Mouse (Mus musculus): ENCODE data around the gene Sod1.

The Sod1 gene

GRCm38 (mm10) chr16:90220026-90220891, at the start of gene Sod1:
Gene Sod1 (plus strand): TSS chr16:90220754.
- in situ Hi-C loops (cut with MboI, MseI), result no loop called here

GRCm38 (mm10) chr16:90171416-90171815, 49.1 kb upstream of the Sod1 start:
- in situ Hi-C loops (cut with MboI, MseI), result no loop called here

- in situ Hi-C loops (cut with MboI, MseI), result no loop called here
Measured at GRCm38 (mm10) chr16:90176472-90176871, 44.1 kb upstream of the Sod1 start.

DNA sequence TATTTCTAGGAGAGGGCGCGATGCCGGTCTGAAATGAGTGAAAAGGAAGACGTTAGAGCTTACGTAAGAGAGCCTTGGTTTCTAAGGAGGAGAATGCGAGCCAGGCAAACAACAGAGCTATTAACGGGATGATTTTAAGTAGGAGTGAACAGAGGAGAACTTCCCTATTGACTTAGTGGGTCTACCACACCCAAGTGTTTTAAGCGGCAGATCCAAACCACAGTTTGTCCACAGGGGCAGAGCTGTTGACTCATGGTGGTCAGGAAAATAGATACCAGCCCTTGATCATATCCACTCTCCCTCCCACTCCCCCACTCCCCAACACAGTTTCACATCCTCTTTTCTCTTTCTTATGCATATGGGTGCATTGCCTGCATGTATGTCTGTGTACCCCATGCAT, 43.1 kb upstream of the Sod1 start:
- in situ Hi-C loops (cut with MboI, MseI), result no loop called here

DNA sequence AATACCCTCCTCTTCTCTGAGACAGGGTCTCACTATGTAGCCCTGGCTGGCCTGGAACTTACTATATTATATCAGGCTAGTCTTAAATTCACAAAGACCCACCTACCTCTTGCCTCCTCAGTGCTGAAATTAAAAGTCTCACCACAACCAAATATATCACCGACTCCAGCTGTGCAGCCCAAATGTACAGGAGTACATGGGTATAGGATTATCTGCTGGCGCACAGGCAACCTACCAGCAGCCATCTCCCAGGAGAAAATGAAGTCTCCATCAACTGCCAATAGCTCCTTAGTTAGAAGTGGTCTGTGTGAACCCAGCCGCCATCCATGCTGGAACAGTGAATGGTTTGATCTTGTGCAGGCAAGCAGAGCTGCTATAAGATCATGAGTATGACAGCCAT, 42.1 kb upstream of the Sod1 start:
- in situ Hi-C loops (cut with MboI, MseI), result no loop called here

DNA sequence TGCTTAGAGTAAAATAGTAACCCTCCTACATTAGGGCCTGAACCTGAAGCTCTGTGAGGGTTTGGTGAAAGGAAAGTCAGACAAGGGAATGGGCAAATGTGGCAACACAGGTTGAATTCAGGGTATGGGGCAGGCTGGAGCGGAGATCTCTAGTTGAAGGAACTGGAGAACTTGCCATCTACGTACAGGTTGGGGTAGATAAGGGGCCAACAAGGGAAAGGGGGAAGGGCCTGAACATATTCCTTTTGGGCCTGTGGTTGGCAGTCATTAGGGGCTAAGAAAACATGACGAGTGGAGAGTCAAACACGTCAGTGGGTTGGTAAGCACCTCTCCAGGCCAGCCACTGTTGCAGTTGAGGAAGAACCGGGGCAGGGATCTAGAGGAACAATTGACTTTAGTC, 40.7 kb upstream of the Sod1 start:
- in situ Hi-C loops (cut with MboI, MseI), result loop anchor here (5.0 kb wide), 1 partner anchor 408 kb away; no protein-coding TSS in a partner anchor

GRCm38 (mm10) chr16:90180975-90181374, 39.6 kb upstream of the Sod1 start:
- in situ Hi-C loops (cut with MboI, MseI), result loop anchor here (5.0 kb wide), 1 partner anchor 409 kb away; no protein-coding TSS in a partner anchor

GRCm38 (mm10) chr16:90181673-90182072, 38.9 kb upstream of the Sod1 start:
- in situ Hi-C loops (cut with MboI, MseI), result loop anchor here (5.0 kb wide), 1 partner anchor 409 kb away; no protein-coding TSS in a partner anchor

GRCm38 (mm10) chr16:90184135-90184534, 36.4 kb upstream of the Sod1 start:
- in situ Hi-C loops (cut with MboI, MseI), result loop anchor here (5.0 kb wide), 1 partner anchor 412 kb away; no protein-coding TSS in a partner anchor

- in situ Hi-C loops (cut with MboI, MseI), result no loop called here
Measured at GRCm38 (mm10) chr16:90185928-90186588, 34.5 kb upstream of the Sod1 start.

- in situ Hi-C loops (cut with MboI, MseI), result no loop called here
Measured at GRCm38 (mm10) chr16:90187453-90187852, 33.1 kb upstream of the Sod1 start.

DNA sequence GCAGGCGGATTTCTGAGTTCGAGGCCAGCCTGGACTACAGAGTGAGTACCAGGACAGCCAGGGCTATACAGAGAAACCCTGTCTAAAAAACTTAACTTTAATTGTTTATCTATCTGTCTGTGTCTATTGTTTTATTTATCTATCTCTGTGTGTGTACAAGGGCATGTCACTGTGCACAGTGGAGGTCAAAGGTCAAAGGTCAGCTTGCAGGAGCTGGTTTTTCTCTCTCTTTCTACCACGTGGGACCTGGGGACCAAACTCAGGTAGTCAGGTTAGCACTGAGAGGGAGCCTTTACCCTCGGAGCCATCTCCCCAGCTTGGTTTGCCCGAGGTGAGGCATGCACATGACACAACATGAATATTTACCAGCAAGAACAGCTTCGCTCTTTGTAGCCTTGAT, 29.3 kb upstream of the Sod1 start:
- in situ Hi-C loops (cut with MboI, MseI), result no loop called here

DNA sequence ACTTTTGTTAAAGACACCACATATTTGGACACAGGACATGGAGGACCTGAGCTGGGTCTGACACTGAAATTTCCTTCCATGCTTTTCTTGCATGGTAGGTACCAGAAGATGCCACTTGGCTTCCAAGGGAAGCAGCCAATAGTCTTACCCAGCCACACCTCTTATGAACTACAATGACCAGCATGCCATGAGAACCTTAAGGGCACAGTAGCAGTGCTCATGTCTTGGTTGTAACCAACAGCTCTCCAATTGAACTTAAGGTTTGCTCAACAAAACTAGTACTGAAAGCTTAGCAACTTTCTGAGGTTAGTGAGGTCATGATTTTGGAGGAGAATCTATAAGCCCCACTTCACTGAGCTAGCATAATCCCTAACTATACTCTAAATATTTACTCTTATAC, 26.8 kb upstream of the Sod1 start:
- in situ Hi-C loops (cut with MboI, MseI), result no loop called here

GRCm38 (mm10) chr16:90196688-90197240, 23.8 kb upstream of the Sod1 start:
- in situ Hi-C loops (cut with MboI, MseI), result no loop called here

- in situ Hi-C loops (cut with MboI, MseI), result no loop called here
Measured at GRCm38 (mm10) chr16:90197337-90197973, 23.1 kb upstream of the Sod1 start.

- in situ Hi-C loops (cut with MboI, MseI), result no loop called here
Measured at GRCm38 (mm10) chr16:90198626-90199025, 21.9 kb upstream of the Sod1 start.

GRCm38 (mm10) chr16:90199174-90199573, 21.4 kb upstream of the Sod1 start:
- in situ Hi-C loops (cut with MboI, MseI), result no loop called here

- in situ Hi-C loops (cut with MboI, MseI), result no loop called here
Measured at GRCm38 (mm10) chr16:90202140-90202539, 18.4 kb upstream of the Sod1 start.

GRCm38 (mm10) chr16:90203226-90203962, 17.2 kb upstream of the Sod1 start:
- in situ Hi-C loops (cut with MboI, MseI), result no loop called here

DNA sequence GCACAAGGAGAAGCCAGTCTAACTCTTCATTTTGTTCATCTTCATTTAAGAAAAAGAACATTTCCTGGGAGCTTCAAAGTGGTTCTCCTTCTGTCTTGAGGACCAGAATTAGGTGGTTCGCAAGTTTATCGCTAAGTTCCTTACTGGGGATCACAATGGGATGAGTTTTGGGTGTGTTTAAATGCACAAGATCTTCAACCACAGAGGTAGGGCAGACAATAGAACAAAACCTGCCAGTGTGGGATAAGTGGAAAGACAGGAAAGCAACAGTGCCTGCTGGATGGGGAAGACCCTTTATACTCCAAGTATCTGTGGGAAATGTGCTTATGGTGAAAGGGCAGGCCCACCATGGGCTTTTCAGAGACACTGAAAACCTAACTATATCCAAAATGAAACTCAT, 15.7 kb upstream of the Sod1 start:
- in situ Hi-C loops (cut with MboI, MseI), result no loop called here

- in situ Hi-C loops (cut with MboI, MseI), result no loop called here
Measured at GRCm38 (mm10) chr16:90208996-90209395, 11.6 kb upstream of the Sod1 start.

Data from regulatory T cell (primary cell).